Comparison of ENCODE assay signal across 8 mouse cellular contexts in genomic region chr15:9140684-9141171, GRCm38 (mm10). TPM values are rescaled to one million over a fixed set of nuclear protein-coding genes. Genes with fewer than 3 reads are reported as not detected.
DNase-seq lines count a peak whose midpoint lies in the region.

No protein-coding gene starts in this region.

- peak; percentile 59 for DNase-seq in embryo, embryonic 10 days (ENCODE audit: low spot score)
- DNase-seq in embryo, embryonic 9.5 days (ENCODE audit: extremely low spot score) = no peak
- peak; percentile 50 for DNase-seq in urinary bladder, adult 2 months (ENCODE audit: low spot score)
- DNase-seq in urinary bladder, postnatal 25 days (ENCODE audit: low spot score) = no peak
- peak; percentile 33 to 34 for DNase-seq in frontal cortex, postnatal 14 days (ENCODE audit: low spot score in 2 of 2)
- DNase-seq in left cerebral cortex, postnatal 25 days (ENCODE audit: low spot score in 2 of 2) = peak; percentile 60 to 62
- DNase-seq in mesoderm, embryonic 11.5 days (ENCODE audit: low read depth, low spot score) = peak; percentile 34
- no peak for DNase-seq in gastrocnemius, postnatal 10 days

- intact Hi-C loops in left cerebral cortex, postnatal 25 days (cut with DNase I) = no loop called here

RNA-seq across cellular contexts. Expression of gene Lmbrd2, which starts 0.4 kb away (rescaled TPM):
- polyA plus RNA-seq in urinary bladder, adult 2 months (2012; rRNA removed) = 9.3 and 9.5 TPM in 2 replicates
- total RNA-seq in left cerebral cortex, postnatal 25 days (2021) = 10 to 100 TPM; 67.1 to 71.3 TPM
- total RNA-seq in gastrocnemius, postnatal 10 days (2021) = 10 to 100 TPM; 16.6 to 16.7 TPM

RNA-seq across cellular contexts. Expression of gene Skp2, which starts 14.5 kb away (rescaled TPM):
- polyA plus RNA-seq in urinary bladder, adult 2 months (2012; rRNA removed) = 1.5 and 2.0 TPM in 2 replicates
- 1 to 10 TPM; 4.9 to 5.5 TPM for total RNA-seq in left cerebral cortex, postnatal 25 days (2021)
- total RNA-seq in gastrocnemius, postnatal 10 days (2021) = 1 to 10 TPM; 5.5 to 8.5 TPM

Comparison
In these comparisons a context has a peak if more than half of its experiments do, and no peak if none do; other contexts are left out.
1. DNase-seq: peak in embryo, embryonic 10 days (single experiment), urinary bladder, adult 2 months (single experiment), frontal cortex, postnatal 14 days (2 of 2), left cerebral cortex, postnatal 25 days (2 of 2) and mesoderm, embryonic 11.5 days (single experiment); none in embryo, embryonic 9.5 days (single experiment), urinary bladder, postnatal 25 days (single experiment) and gastrocnemius, postnatal 10 days (single experiment).